Mouse (Mus musculus): ENCODE results near the gene Ccdc85c.

DNA sequence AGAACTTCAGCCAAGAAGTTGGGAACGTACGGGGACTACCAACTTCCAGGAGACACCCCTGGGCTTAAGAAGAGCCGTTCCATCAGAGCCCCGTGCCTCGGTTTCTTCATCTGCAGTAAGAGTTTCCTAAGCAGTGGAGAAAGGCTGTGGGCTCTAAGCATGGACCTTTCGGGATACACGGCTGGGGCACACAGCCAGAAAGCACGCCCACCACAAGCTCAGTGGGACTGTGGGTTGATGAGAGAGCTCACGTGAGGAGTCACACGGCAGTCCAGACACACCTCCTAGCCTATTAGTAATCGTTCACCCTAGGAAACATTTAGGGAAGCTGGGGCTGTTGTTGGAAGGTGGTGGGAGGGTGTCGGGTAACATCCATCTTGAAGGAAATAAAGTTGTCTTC, 22.2 kb downstream of the Ccdc85c start:
- TF ChIP-seq CTCF (conservative IDR thresholded peaks at IDR 0.05; ENCODE audit: low read length) (no peak), NANOG (IDR thresholded peaks at IDR 0.05; ENCODE audit: borderline replicate concordance, low read length) (no peak), POU5F1 (IDR thresholded peaks at IDR 0.05; ENCODE audit: borderline replicate concordance, low read length) (no peak)
